Mouse (Mus musculus) E14TG2a.4 (cell line): Measurements from ENCODE around the gene Cyp4a32.

Experiments
- CTCF ChIP-seq: conservative IDR thresholded peaks from 2 replicates; pipeline ENCODE4 v1.5.1; 2014; ENCODE audit warnings: low read length
- POU5F1 ChIP-seq: IDR thresholded peaks from 2 replicates; pipeline ENCODE4 v1.6.1; 2014; ENCODE audit warnings: low read length, borderline replicate concordance

DNA sequence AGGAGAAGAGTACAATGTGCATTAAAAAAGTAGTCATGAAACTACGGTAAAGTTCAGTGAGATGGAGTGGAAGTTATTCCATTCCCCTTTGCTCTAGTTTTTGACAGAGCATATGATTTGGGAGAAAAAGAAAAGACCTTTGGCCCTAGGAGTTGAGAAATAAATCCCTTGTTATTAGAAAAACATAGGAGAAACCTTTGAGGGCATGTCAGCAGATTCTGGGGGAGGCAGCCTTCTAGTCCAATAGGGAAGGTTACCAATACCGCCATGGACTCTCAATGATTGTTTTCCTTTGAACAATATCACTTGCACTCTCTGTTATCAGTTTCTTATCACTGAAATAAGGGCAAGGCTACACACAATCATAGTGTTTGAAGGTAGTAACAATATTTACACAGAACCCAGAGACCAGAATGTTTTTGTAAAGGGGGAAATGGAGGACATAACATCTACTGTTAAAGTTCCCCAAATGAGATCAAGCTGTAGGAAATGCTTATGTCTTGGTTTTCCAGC is 3.9 kb upstream of the Cyp4a32 start:
- TF ChIP-seq CTCF, result no peak
- no peak for TF ChIP-seq POU5F1
